Mouse (Mus musculus) CH12.LX (cell line): ENCODE results near the gene Pef1. TPM values are rescaled to one million over a fixed set of nuclear protein-coding genes. Genes with fewer than 3 reads are reported as not detected.

Source experiments
- DNase-seq: peaks from one replicate; pipeline ENCODE4 v3.0.0-alpha.2; 2013; ENCODE audit errors: extremely low read depth
- H3K27ac ChIP-seq: 2 replicates; pipeline ENCODE4 v1.5.1; 2012; ENCODE audit warnings: low read depth, mild to moderate bottlenecking, control low read depth, moderate library complexity; ENCODE audit not compliant: insufficient read depth
- H3K27me3 ChIP-seq: replicated peaks from 2 replicates; pipeline ENCODE3; 2012; ENCODE audit warnings: inconsistent platforms
- H3K36me3 ChIP-seq, 2 experiments: replicated peaks in 1 of 2; 2 replicates each; pipeline versions ENCODE3 to v1.6.1; 2012; ENCODE audit warnings: inconsistent platforms in 1 of 2, low read length in 1 of 2, mild to moderate bottlenecking in 1 of 2, mixed read lengths in 1 of 2, moderate library complexity in 1 of 2; ENCODE audit not compliant: control insufficient read depth in 1 of 2, insufficient read depth in 1 of 2
- H3K4me1 ChIP-seq, 2 experiments: 2 replicates each; pipeline ENCODE4 v1.6.1; 2012; ENCODE audit warnings: inconsistent platforms in 1 of 2, moderate library complexity in 1 of 2; ENCODE audit not compliant: insufficient read depth in 2 of 2, control insufficient read depth in 1 of 2
- H3K4me2 ChIP-seq: 2 replicates; pipeline ENCODE4 v1.6.1; 2012; ENCODE audit warnings: low read depth, mild to moderate bottlenecking, control low read depth; ENCODE audit not compliant: poor library complexity, insufficient read depth, severe bottlenecking
- H3K4me3 ChIP-seq, 3 experiments: fragments of 150-350 bp in 1 of 3; sonication (generic) in 1 of 3; replicated peaks in 1 of 3; 2 replicates each; pipeline versions ENCODE3 to v1.5.1; 2011 to 2012; ENCODE audit warnings: low read depth in 2 of 3, low read length in 2 of 3, mild to moderate bottlenecking in 2 of 3, moderate library complexity in 2 of 3, control low read depth in 1 of 3, improper control_type of control experiment in 1 of 3, inconsistent platforms in 1 of 3, mixed read lengths in 1 of 3; ENCODE audit not compliant: poor library complexity in 1 of 3
- H3K79me2 ChIP-seq: replicated peaks from 2 replicates; pipeline ENCODE4 v1.6.1; 2012; ENCODE audit warnings: mild to moderate bottlenecking, moderate library complexity; ENCODE audit not compliant: control insufficient read depth, poor library complexity, insufficient read depth, severe bottlenecking; ENCODE audit errors: extremely low read depth
- H3K9ac ChIP-seq: 2 replicates; pipeline ENCODE4 v1.6.1; 2012; ENCODE audit warnings: low read depth, mild to moderate bottlenecking, control low read depth, moderate library complexity; ENCODE audit not compliant: insufficient read depth
- H3K9me3 ChIP-seq: replicated peaks from 2 replicates; pipeline ENCODE3; 2012; ENCODE audit warnings: low read length, inconsistent platforms, mixed read lengths
- CHD1 ChIP-seq: IDR thresholded peaks from 2 replicates; pipeline ENCODE4 v1.6.1; 2012; ENCODE audit warnings: low read depth, low read length, improper control_type of control experiment, inconsistent platforms
- E2F4 ChIP-seq: IDR thresholded peaks from 2 replicates; pipeline ENCODE4 v1.6.1; 2011; ENCODE audit warnings: low read depth, low read length, improper control_type of control experiment; ENCODE audit not compliant: insufficient replicate concordance
- ELF1 ChIP-seq: IDR thresholded peaks from 2 replicates; pipeline ENCODE4 v1.6.1; 2014; ENCODE audit warnings: low read depth, mild to moderate bottlenecking, inconsistent platforms, low read length, improper control_type of control experiment
- EP300 ChIP-seq: IDR thresholded peaks from 2 replicates; pipeline ENCODE4 v1.6.1; 2011; ENCODE audit warnings: low read length, improper control_type of control experiment
- ETS1 ChIP-seq: conservative IDR thresholded peaks from 2 replicates; pipeline ENCODE4 v1.6.1; 2012; ENCODE audit warnings: low read depth, mild to moderate bottlenecking, inconsistent platforms, low read length, improper control_type of control experiment, moderate library complexity
- HCFC1 ChIP-seq: IDR thresholded peaks from 2 replicates; pipeline ENCODE4 v1.6.1; 2012; ENCODE audit warnings: low read depth, mild to moderate bottlenecking, inconsistent platforms, low read length, improper control_type of control experiment
- IRF4 ChIP-seq: IDR thresholded peaks from 2 replicates; pipeline ENCODE4 v1.6.1; 2014; ENCODE audit warnings: low read depth, mild to moderate bottlenecking, inconsistent platforms, low read length, improper control_type of control experiment
- JUND ChIP-seq: conservative IDR thresholded peaks from 2 replicates; pipeline ENCODE4 v1.6.1; 2011; ENCODE audit warnings: low read depth, low read length, improper control_type of control experiment
- KAT2A ChIP-seq: IDR thresholded peaks from 2 replicates; pipeline ENCODE4 v1.6.1; 2012; ENCODE audit warnings: low read length, improper control_type of control experiment, inconsistent platforms; ENCODE audit not compliant: insufficient replicate concordance
- MXI1 ChIP-seq: IDR thresholded peaks from 2 replicates; pipeline ENCODE4 v1.6.1; 2011; ENCODE audit warnings: mild to moderate bottlenecking, low read depth, low read length, improper control_type of control experiment
- MYC ChIP-seq: IDR thresholded peaks from 2 replicates; pipeline ENCODE4 v1.6.1; 2011; ENCODE audit warnings: low read depth, mild to moderate bottlenecking, improper control_type of control experiment, low read length
- POLR2A ChIP-seq: IDR thresholded peaks from 2 replicates; pipeline ENCODE4 v1.6.1; 2011; ENCODE audit warnings: low read depth, mild to moderate bottlenecking, improper control_type of control experiment, low read length
- POLR2AphosphoS2 ChIP-seq: IDR thresholded peaks from 2 replicates; pipeline ENCODE4 v1.6.1; 2011; ENCODE audit warnings: low read depth, low read length, improper control_type of control experiment
- RCOR1 ChIP-seq: conservative IDR thresholded peaks from 2 replicates; pipeline ENCODE4 v1.6.1; 2012; ENCODE audit warnings: low read depth, mild to moderate bottlenecking, inconsistent platforms, low read length, improper control_type of control experiment
- TBP ChIP-seq: conservative IDR thresholded peaks from 2 replicates; pipeline ENCODE4 v1.6.1; 2011; ENCODE audit warnings: low read depth, low read length, improper control_type of control experiment
- TCF12 ChIP-seq: IDR thresholded peaks from 2 replicates; pipeline ENCODE4 v1.6.1; 2014; ENCODE audit warnings: low read depth, mild to moderate bottlenecking, inconsistent platforms, low read length, improper control_type of control experiment
- UBTF ChIP-seq: IDR thresholded peaks from 2 replicates; pipeline ENCODE4 v1.6.1; 2012; ENCODE audit warnings: low read depth, mild to moderate bottlenecking, inconsistent platforms, low read length, improper control_type of control experiment, moderate library complexity
- USF1 ChIP-seq: IDR thresholded peaks from 2 replicates; pipeline ENCODE4 v1.6.1; 2014; ENCODE audit warnings: low read depth, mild to moderate bottlenecking, inconsistent platforms, low read length, improper control_type of control experiment
- USF2 ChIP-seq: conservative IDR thresholded peaks from 2 replicates; pipeline ENCODE4 v1.6.1; 2011; ENCODE audit warnings: low read depth, low read length, improper control_type of control experiment
- ZKSCAN1 ChIP-seq: IDR thresholded peaks from 2 replicates; pipeline ENCODE4 v1.6.1; 2012; ENCODE audit warnings: low read depth, inconsistent platforms, low read length, improper control_type of control experiment, borderline replicate concordance
- dilution Hi-C: fragments of 300-500 bp; cut with MboI; formaldehyde crosslinking; loops from 2 replicates; pipeline ENCODE4 v1.14.3; 2020; ENCODE audit warnings: low sequenced_read_pairs; ENCODE audit not compliant: extremely low pct_unique_long_range_greater_than_20kb, extremely low pct_ligation_motif_present
- in situ Hi-C: fragments of 300-500 bp; cut with MboI; formaldehyde crosslinking; loops from 3 replicates; pipeline ENCODE4 v1.14.3; 2019; ENCODE audit warnings: low sequenced_read_pairs, low pct_ligation_motif_present, low pct_unique_long_range_greater_than_20kb, mixed read lengths
- polyA plus RNA-seq: library from polyadenylated mRNA; unstranded; fragments of >175 nt; gene quantifications from 2 replicates; pipeline ENCODE4 v1.2.1, GENCODE M21; 2012; ENCODE audit warnings: low read depth; ENCODE audit not compliant: insufficient read length
- total RNA-seq, 2 experiments: library from RNA; depleted of rRNA; stranded (reverse); fragments of 300-350 nt in 1 of 2; fragments of >200 nt in 1 of 2; gene quantifications; 2 replicates each; pipeline ENCODE4 v1.2.3; 2012 to 2014

Gene Pef1
- total and polyA plus RNA-seq, 3 experiments, result 26.2 to 38.6 (median 32.5) TPM

DNA sequence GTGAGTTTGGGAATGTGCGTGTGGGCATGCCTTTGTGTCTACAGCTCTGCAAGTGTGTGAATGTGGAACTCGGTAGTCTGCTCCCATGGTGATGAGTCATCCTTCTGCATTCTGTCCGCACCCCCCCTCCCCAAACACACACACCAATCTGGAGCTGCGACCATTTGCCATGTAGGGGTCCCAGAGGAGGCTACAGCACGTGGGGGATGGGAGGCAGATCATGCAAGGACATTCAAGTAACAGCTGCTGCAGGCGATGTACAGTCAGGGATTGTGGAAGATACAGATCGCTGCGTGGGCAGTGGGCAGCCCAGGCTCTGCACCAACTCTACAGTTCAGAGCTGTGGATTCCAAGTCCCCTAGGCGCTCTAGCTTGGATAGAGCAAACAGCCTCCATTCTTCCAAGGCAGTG, 38.6 kb downstream of the Pef1 start:
- Histone ChIP-seq H3K79me2 (no peaks in the 10 kb centered on the region), H3K4me2 (no peak overlapping the region), H3K9me3 (peaks cover 12% of the 10 kb centered on the region), H3K27ac (no peak overlapping the region), H3K9ac (no peak overlapping the region), H3K4me3 (no peak overlapping the region), H3K27me3 (peaks cover 93% of the 10 kb centered on the region), H3K4me1 (no peaks in the 10 kb centered on the region; a peak in 1 of 4 replicates), H3K36me3 (no peaks in the 10 kb centered on the region)
- DNase-seq, result no peak
- dilution Hi-C loops, result no loop called here
- in situ Hi-C loops, result loop anchor here (5.0 kb wide), 1 partner anchor 41 kb away; no protein-coding TSS in a partner anchor
- TF ChIP-seq RCOR1 (no peak), POLR2A (no peak), HCFC1 (no peak)

DNA sequence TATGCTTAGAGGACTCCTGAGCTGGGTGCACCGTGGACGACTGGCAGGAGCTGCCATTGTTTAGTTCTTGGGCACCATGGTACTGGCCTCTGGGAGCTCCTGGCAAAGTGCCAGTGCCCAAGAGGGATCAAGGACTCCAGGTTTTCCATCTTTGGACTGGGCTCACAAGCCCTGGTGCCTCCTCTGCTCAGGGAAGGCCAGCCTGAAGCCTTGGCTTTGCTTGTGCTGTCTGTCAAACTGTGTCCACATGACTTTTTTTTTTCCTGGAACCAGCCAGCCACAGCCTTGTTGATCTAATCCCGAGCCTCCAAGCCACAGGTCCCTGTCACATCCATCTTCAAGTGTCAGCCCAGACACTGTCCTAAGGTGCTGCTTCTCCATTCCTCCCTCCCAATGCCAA, 39.4 kb downstream of the Pef1 start:
- Histone ChIP-seq H3K79me2 (no peaks in the 10 kb centered on the region), H3K27me3 (peaks cover 93% of the 10 kb centered on the region), H3K36me3 (no peaks in the 10 kb centered on the region), H3K4me3 (no peak overlapping the region), H3K9ac (no peak overlapping the region), H3K27ac (no peak overlapping the region), H3K4me2 (no peak overlapping the region), H3K4me1 (no peaks in the 10 kb centered on the region; a peak in 1 of 4 replicates), H3K9me3 (peaks cover 12% of the 10 kb centered on the region)
- DNase-seq, result no peak
- in situ Hi-C loops, result loop anchor here (5.0 kb wide), 1 partner anchor 41 kb away; no protein-coding TSS in a partner anchor
- TF ChIP-seq MYC (no peak), EP300 (no peak), MXI1 (no peak), HCFC1 (no peak), CHD1 (no peak), IRF4 (no peak), ELF1 (no peak), ETS1 (no peak), TCF12 (no peak), UBTF (no peak), RCOR1 (no peak), KAT2A (no peak), POLR2AphosphoS2 (no peak), E2F4 (no peak), ZKSCAN1 (no peak), TBP (no peak), USF1 (no peak), JUND (no peak), USF2 (no peak)
- dilution Hi-C loops, result no loop called here
